Comparison of ENCODE assay signal across 35 mouse cellular contexts in the genomic region with DNA sequence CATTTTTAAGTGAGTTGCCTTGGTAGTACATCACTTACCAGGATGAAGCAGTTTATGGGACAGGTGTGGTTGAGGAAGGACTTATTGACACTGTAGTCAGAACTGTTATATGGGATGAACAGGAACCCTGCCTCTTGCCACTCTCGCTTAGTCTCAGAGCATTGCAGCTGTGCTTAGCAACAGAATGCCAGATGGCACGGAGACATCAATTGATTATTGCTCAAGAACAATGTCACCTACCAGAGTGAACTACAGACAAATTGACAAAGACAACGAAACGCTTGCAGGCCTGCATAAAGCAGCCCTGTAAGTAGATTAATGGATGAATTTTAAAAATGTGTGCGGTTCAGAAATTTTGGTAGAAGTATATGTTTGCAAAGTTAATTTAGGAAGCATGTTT. TPM values are rescaled to one million over a fixed set of nuclear protein-coding genes. Genes with fewer than 3 reads are reported as not detected.
"Had no signal": no experiment of that assay in that cellular context is flagged by ENCODE, and none has a peak within 500 bp of the region (broad histone marks: within the 10 kb centered on the region; RNA-seq: fewer than 3 reads in every experiment).

No protein-coding gene starts in this region.

- H3K27ac ChIP-seq: left cerebral cortex, adult 2 months; limb, embryonic 10.5 days; limb, embryonic 12.5 days; limb, embryonic 13.5 days; limb, embryonic 15.5 days; liver, embryonic 12.5 days; liver, embryonic 13.5 days; liver, embryonic 14.5 days; liver, embryonic 15.5 days; lung, embryonic 15.5 days; macrophage; midbrain, embryonic 10.5 days; midbrain, embryonic 12.5 days; midbrain, embryonic 13.5 days; midbrain, embryonic 15.5 days had no signal

- H3K36me3 ChIP-seq: limb, embryonic 10.5 days; limb, embryonic 12.5 days; limb, embryonic 13.5 days; limb, embryonic 15.5 days; liver, embryonic 12.5 days; liver, embryonic 13.5 days; liver, embryonic 15.5 days; lung, embryonic 15.5 days; midbrain, embryonic 10.5 days; midbrain, embryonic 12.5 days; midbrain, embryonic 13.5 days; midbrain, embryonic 15.5 days had no signal

- ATAC-seq: liver, embryonic 12.5 days; lung, postnatal 0 days; midbrain, embryonic 13.5 days; midbrain, embryonic 15.5 days; midbrain, embryonic 16.5 days had no signal

- H3K27me3 ChIP-seq: limb, embryonic 12.5 days; limb, embryonic 13.5 days; limb, embryonic 15.5 days; liver, embryonic 12.5 days; liver, embryonic 13.5 days; liver, embryonic 15.5 days; lung, embryonic 15.5 days; megakaryocyte, embryonic 14.5 days; midbrain, embryonic 12.5 days; midbrain, embryonic 13.5 days; midbrain, embryonic 15.5 days had no signal

- H3K4me3 ChIP-seq: left cerebral cortex, adult 2 months; limb, embryonic 10.5 days; limb, embryonic 12.5 days; limb, embryonic 13.5 days; limb, embryonic 15.5 days; liver, embryonic 12.5 days; liver, embryonic 13.5 days; liver, embryonic 15.5 days; lung, embryonic 15.5 days; megakaryocyte, embryonic 14.5 days; midbrain, embryonic 10.5 days; midbrain, embryonic 12.5 days; midbrain, embryonic 13.5 days; midbrain, embryonic 15.5 days; myocyte had no signal

- H3K4me2 ChIP-seq: limb, embryonic 12.5 days; limb, embryonic 13.5 days; limb, embryonic 15.5 days; liver, embryonic 11.5 days; liver, embryonic 12.5 days; liver, embryonic 13.5 days; liver, embryonic 15.5 days; lung, embryonic 14.5 days; lung, embryonic 15.5 days; midbrain, embryonic 11.5 days; midbrain, embryonic 12.5 days; midbrain, embryonic 13.5 days; midbrain, embryonic 15.5 days had no signal

- DNase-seq: left cerebral cortex, postnatal 4 days; liver; liver, embryonic 13.5 days; lung, adult 18-20 months; lung, adult 2 months; lung, embryonic 14.5 days; lung, postnatal 10 days; lung, postnatal 14 days; lung, postnatal 36 days; lung, postnatal 4 days; midbrain, embryonic 14.5 days had no signal

- H3K4me1 ChIP-seq: limb, embryonic 10.5 days; limb, embryonic 12.5 days; limb, embryonic 13.5 days; limb, embryonic 15.5 days; liver, embryonic 12.5 days; liver, embryonic 13.5 days; liver, embryonic 15.5 days; lung, embryonic 15.5 days; megakaryocyte, embryonic 14.5 days; midbrain, embryonic 10.5 days; midbrain, embryonic 12.5 days; midbrain, embryonic 13.5 days; midbrain, embryonic 15.5 days had no signal

- H3K9ac ChIP-seq: limb, embryonic 12.5 days; limb, embryonic 13.5 days; limb, embryonic 15.5 days; liver, embryonic 12.5 days; liver, embryonic 13.5 days; liver, embryonic 14.5 days; liver, embryonic 15.5 days; lung, embryonic 14.5 days; lung, embryonic 15.5 days; midbrain, embryonic 12.5 days; midbrain, embryonic 13.5 days; midbrain, embryonic 15.5 days had no signal

- H3K9me3 ChIP-seq: limb, embryonic 10.5 days; limb, embryonic 12.5 days; limb, embryonic 13.5 days; limb, embryonic 15.5 days; liver, embryonic 12.5 days; liver, embryonic 13.5 days; liver, embryonic 15.5 days; lung, embryonic 15.5 days; megakaryocyte, embryonic 14.5 days; midbrain, embryonic 10.5 days; midbrain, embryonic 12.5 days; midbrain, embryonic 13.5 days; midbrain, embryonic 15.5 days had no signal

RNA-seq across cellular contexts. Expression of a gene that starts 21.3 kb away (rescaled TPM):
- total RNA-seq: megakaryocyte progenitor cell, adult 5-6 weeks; megakaryocyte, adult 5-6 weeks; megakaryocyte-erythroid progenitor cell, adult 5-6 weeks; monocyte, adult 5-6 weeks had no signal
- polyA plus RNA-seq: macrophage had no signal
